Mouse (Mus musculus): ENCODE data around the gene Tmem33. TPM values are rescaled to one million over a fixed set of nuclear protein-coding genes. Genes with fewer than 3 reads are reported as not detected.
A peak's percentile ranks its signal among the peaks of the same experiment; 100 is the strongest.

Gene Tmem33
- polyA plus RNA-seq, 1 experiment from 2014 or later: 83.5 TPM

GRCm38 (mm10) chr5:67227682-67228444, 32.5 kb upstream of the Tmem33 start:
- Histone ChIP-seq H3K4me2 (replicated peaks; ENCODE audit: low read depth, low read length) (no peak overlapping the region), H3K4me1 (ENCODE audit: insufficient read depth, low read depth, low read length) (no peaks in the 10 kb centered on the region), H3K27me3 (replicated peaks; ENCODE audit: insufficient read depth, low read length) (peaks cover 82% of the 10 kb centered on the region), H3K9ac (replicated peaks; ENCODE audit: low read depth) (no peak overlapping the region), H3K4me3 (ENCODE audit: low read depth, low read length) (no peak overlapping the region), H3K9me3 (ENCODE audit: low read length) (peaks cover 3% of the 10 kb centered on the region; the same call in 1 of the 2 replicates), H3K36me3 (ENCODE audit: insufficient read depth, low read length) (no peaks in the 10 kb centered on the region), H3K27ac (ENCODE audit: low read length) (no peak overlapping the region)
- 6% methylated on average over 15 of the region's 15 CpGs for WGBS
- ATAC-seq (no peak), DNase-seq (ENCODE audit: low spot score) (no peak)
- TF ChIP-seq CTCF (IDR thresholded peaks at IDR 0.05) (no peak), EP300 (IDR thresholded peaks at IDR 0.05) (no peak)

GRCm38 (mm10) chr5:67234682-67235081, 25.7 kb upstream of the Tmem33 start:
- no peak for DNase-seq (ENCODE audit: low spot score)
- Histone ChIP-seq H3K4me1 (ENCODE audit: insufficient read depth, low read depth, low read length) (no peaks in the 10 kb centered on the region), H3K4me2 (replicated peaks; ENCODE audit: low read depth, low read length) (no peak overlapping the region), H3K9me3 (ENCODE audit: low read length) (no peaks in the 10 kb centered on the region), H3K36me3 (ENCODE audit: insufficient read depth, low read length) (no peaks in the 10 kb centered on the region), H3K27me3 (replicated peaks; ENCODE audit: insufficient read depth, low read length) (peaks cover 36% of the 10 kb centered on the region), H3K9ac (replicated peaks; ENCODE audit: low read depth) (no peak overlapping the region), H3K27ac (ENCODE audit: low read length) (no peak overlapping the region), H3K4me3 (ENCODE audit: low read depth, low read length) (no peak overlapping the region)
- TF ChIP-seq CTCF (IDR thresholded peaks at IDR 0.05): no peak
- no peak for TF ChIP-seq EP300 (IDR thresholded peaks at IDR 0.05)
- WGBS: 50% methylated on average over 4 of the region's 4 CpGs
- no peak for ATAC-seq

DNA sequence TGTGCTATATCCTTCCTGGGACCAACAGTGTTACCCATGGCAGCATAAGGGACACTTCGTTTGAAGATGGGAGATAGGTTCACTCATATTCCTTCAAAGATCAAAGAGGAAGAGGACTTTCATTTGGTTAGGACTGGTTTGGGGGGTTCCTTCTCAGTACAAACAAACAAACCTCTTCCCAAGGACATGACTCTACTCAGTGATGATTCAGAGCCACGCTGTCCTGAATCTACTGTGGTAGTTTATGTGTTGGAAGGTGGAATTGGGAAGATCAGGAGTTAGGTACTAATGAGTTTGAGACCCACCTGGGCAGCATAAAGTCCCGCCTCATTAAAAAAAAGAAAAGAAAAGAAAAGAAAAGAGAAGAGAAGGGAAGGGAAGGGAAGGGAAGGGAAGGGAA, 24.9 kb upstream of the Tmem33 start:
- Histone ChIP-seq H3K4me2 (replicated peaks; ENCODE audit: low read depth, low read length) (no peak overlapping the region), H3K9ac (replicated peaks; ENCODE audit: low read depth) (no peak overlapping the region), H3K4me3 (ENCODE audit: low read depth, low read length) (no peak overlapping the region), H3K9me3 (ENCODE audit: low read length) (no peaks in the 10 kb centered on the region), H3K4me1 (ENCODE audit: insufficient read depth, low read depth, low read length) (no peaks in the 10 kb centered on the region), H3K27me3 (replicated peaks; ENCODE audit: insufficient read depth, low read length) (peaks cover 32% of the 10 kb centered on the region), H3K36me3 (ENCODE audit: insufficient read depth, low read length) (no peaks in the 10 kb centered on the region), H3K27ac (ENCODE audit: low read length) (no peak overlapping the region)
- no peak for TF ChIP-seq CTCF (IDR thresholded peaks at IDR 0.05)
- no peak for TF ChIP-seq EP300 (IDR thresholded peaks at IDR 0.05)
- 59% methylated on average over 3 of the region's 3 CpGs for WGBS
- ATAC-seq: no peak
- DNase-seq (ENCODE audit: low spot score): no peak

GRCm38 (mm10) chr5:67236601-67237000, 23.8 kb upstream of the Tmem33 start:
- H3K36me3 ChIP-seq (ENCODE audit: insufficient read depth, low read length): no peaks in the 10 kb centered on the region
- no peaks in the 10 kb centered on the region for H3K9me3 ChIP-seq (ENCODE audit: low read length)
- TF ChIP-seq EP300 (IDR thresholded peaks at IDR 0.05): no peak
- TF ChIP-seq CTCF (IDR thresholded peaks at IDR 0.05): no peak
- H3K27me3 ChIP-seq (replicated peaks; ENCODE audit: insufficient read depth, low read length): peaks cover 21% of the 10 kb centered on the region
- H3K4me1 ChIP-seq (ENCODE audit: insufficient read depth, low read depth, low read length): no peaks in the 10 kb centered on the region
- no peak overlapping the region for H3K9ac ChIP-seq (replicated peaks; ENCODE audit: low read depth)
- H3K27ac ChIP-seq (ENCODE audit: low read length): no peak overlapping the region
- no peak overlapping the region for H3K4me2 ChIP-seq (replicated peaks; ENCODE audit: low read depth, low read length)
- H3K4me3 ChIP-seq (ENCODE audit: low read depth, low read length): no peak overlapping the region
- ATAC-seq (no peak), DNase-seq (ENCODE audit: low spot score) (no peak)
- WGBS: 84% methylated on average over 3 of the region's 3 CpGs

DNA sequence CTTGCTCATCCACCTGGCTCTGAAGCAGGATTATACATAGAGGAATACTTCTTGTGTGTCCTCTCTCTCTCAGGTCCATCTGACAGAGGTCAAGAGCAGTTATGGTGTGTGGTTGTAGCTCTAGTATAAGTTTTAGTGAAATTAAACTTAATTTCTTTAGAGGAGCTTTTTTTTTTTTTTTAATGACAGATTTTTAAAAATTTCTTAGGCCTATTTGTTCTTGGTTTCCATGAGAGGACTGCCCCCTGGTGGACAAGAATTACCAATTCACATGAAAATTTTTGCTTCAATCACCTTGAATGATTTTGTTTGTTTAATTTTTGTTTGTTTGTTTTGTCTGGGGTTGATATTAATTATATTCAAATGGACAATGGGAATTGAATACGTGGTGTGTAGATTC, 22.1 kb upstream of the Tmem33 start:
- Histone ChIP-seq H3K27me3 (replicated peaks; ENCODE audit: insufficient read depth, low read length) (0 out of 2 replicates have a peak, but pooled peaks cover 10% of the 10 kb centered on the region), H3K4me3 (ENCODE audit: low read depth, low read length) (no peak overlapping the region), H3K9me3 (ENCODE audit: low read length) (no peaks in the 10 kb centered on the region), H3K4me2 (replicated peaks; ENCODE audit: low read depth, low read length) (no peak overlapping the region), H3K4me1 (ENCODE audit: insufficient read depth, low read depth, low read length) (no peaks in the 10 kb centered on the region), H3K9ac (replicated peaks; ENCODE audit: low read depth) (no peak overlapping the region), H3K36me3 (ENCODE audit: insufficient read depth, low read length) (no peaks in the 10 kb centered on the region), H3K27ac (ENCODE audit: low read length) (no peak overlapping the region)
- 2% methylated on average over 1 of the region's 1 CpGs for WGBS
- TF ChIP-seq CTCF (IDR thresholded peaks at IDR 0.05) (peak; percentile 62), EP300 (IDR thresholded peaks at IDR 0.05) (no peak)
- ATAC-seq (no peak), DNase-seq (ENCODE audit: low spot score) (peak; percentile 64)

GRCm38 (mm10) chr5:67241713-67242112, 18.7 kb upstream of the Tmem33 start:
- Histone ChIP-seq H3K9ac (replicated peaks; ENCODE audit: low read depth) (no peak overlapping the region), H3K4me1 (ENCODE audit: insufficient read depth, low read depth, low read length) (no peaks in the 10 kb centered on the region), H3K4me2 (replicated peaks; ENCODE audit: low read depth, low read length) (no peak overlapping the region), H3K36me3 (ENCODE audit: insufficient read depth, low read length) (no peaks in the 10 kb centered on the region), H3K4me3 (ENCODE audit: low read depth, low read length) (no peak overlapping the region), H3K9me3 (ENCODE audit: low read length) (no peaks in the 10 kb centered on the region), H3K27ac (ENCODE audit: low read length) (no peak overlapping the region), H3K27me3 (replicated peaks; ENCODE audit: insufficient read depth, low read length) (no peaks in the 10 kb centered on the region)
- 68% methylated on average over 6 of the region's 6 CpGs for WGBS
- ATAC-seq (no peak), DNase-seq (ENCODE audit: low spot score) (no peak)
- TF ChIP-seq EP300 (IDR thresholded peaks at IDR 0.05) (no peak), CTCF (IDR thresholded peaks at IDR 0.05) (no peak)
